Mouse (Mus musculus): ENCODE measurements around the gene Sh3glb1.

DNA sequence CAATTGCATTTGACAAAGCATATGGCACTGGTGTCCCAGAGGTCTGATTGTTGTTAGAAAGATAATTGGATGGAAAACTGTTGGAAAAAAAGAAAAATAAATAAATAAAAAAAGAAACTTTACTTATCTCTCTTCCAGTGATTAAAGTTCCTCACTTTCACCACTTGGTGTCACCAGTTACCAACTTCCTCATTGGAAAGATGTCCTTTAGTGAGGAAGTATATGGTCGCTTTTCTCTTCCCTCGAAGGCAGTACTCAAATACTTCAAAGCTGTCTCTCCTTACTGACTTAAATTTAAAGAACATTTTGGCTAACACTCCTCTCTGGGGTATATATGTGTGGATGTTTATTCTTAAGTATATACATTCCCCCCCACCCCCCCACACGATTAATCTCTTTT is 28.1 kb downstream of the Sh3glb1 start:
- TF ChIP-seq CTCF (IDR thresholded peaks at IDR 0.05; ENCODE audit: insufficient read depth, low read depth, low read length) (no peak), POLR2A (IDR thresholded peaks at IDR 0.05; ENCODE audit: insufficient read depth, low read depth, low read length) (no peak)
